Mouse (Mus musculus) liver, embryonic 14.5 days (tissue): ENCODE results near the gene Selenow. TPM values are rescaled to one million over a fixed set of nuclear protein-coding genes. Genes with fewer than 3 reads are reported as not detected.
A peak's percentile ranks its signal among the peaks of the same experiment; 100 is the strongest.

Source experiments
- ATAC-seq: fragments of 200-750 bp; cut with Nextera tagmentation; 2 replicates; pipeline ENCODE4 v1.8.0; 2017; ENCODE audit warnings: moderate number of reproducible peaks, mild to moderate bottlenecking, moderate library complexity; ENCODE audit not compliant: insufficient read depth
- DNase-seq, 3 experiments: peaks; one replicate each; pipeline ENCODE4 v3.0.0-alpha.2; 2012 to 2013; ENCODE audit warnings: low read depth in 3 of 3, low spot score in 3 of 3
- H3K27ac ChIP-seq: fragments of 300-500 bp; sonication (generic); 2 replicates; pipeline ENCODE4 v1.5.1; 2014; ENCODE audit warnings: moderate library complexity, mild to moderate bottlenecking, control low read depth, inconsistent platforms
- H3K27me3 ChIP-seq: fragments of 300-500 bp; sonication (generic); 2 replicates; pipeline ENCODE4 v1.6.1; 2014; ENCODE audit warnings: mild to moderate bottlenecking, low read length, moderate library complexity; ENCODE audit not compliant: control insufficient read depth, insufficient read depth
- H3K36me3 ChIP-seq: fragments of 300-500 bp; sonication (generic); replicated peaks from 2 replicates; pipeline ENCODE4 v1.6.1; 2014; ENCODE audit warnings: low read depth; ENCODE audit not compliant: control insufficient read depth, insufficient read depth
- H3K4me1 ChIP-seq, 2 experiments: fragments of 200-500 bp in 1 of 2; fragments of 300-500 bp in 1 of 2; sonication (generic) in 1 of 2; replicated peaks; 2 replicates each; pipeline ENCODE4 v1.6.1; 2012 to 2014; ENCODE audit warnings: antibody characterized with exemption in 1 of 2, inconsistent platforms in 1 of 2, low read length in 1 of 2; ENCODE audit not compliant: control insufficient read depth in 2 of 2, insufficient read depth in 2 of 2
- H3K4me2 ChIP-seq: fragments of 300-500 bp; sonication (generic); 2 replicates; pipeline ENCODE4 v1.6.1; 2014; ENCODE audit warnings: low read depth, mild to moderate bottlenecking, control low read depth, moderate library complexity
- H3K4me3 ChIP-seq, 2 experiments: fragments of 200-500 bp in 1 of 2; fragments of 300-500 bp in 1 of 2; sonication (generic) in 1 of 2; 2 replicates each; pipeline ENCODE4 v1.5.1; 2012 to 2014; ENCODE audit warnings: low read depth in 2 of 2, low read length in 2 of 2, mild to moderate bottlenecking in 2 of 2, control low read depth in 1 of 2, inconsistent platforms in 1 of 2, moderate library complexity in 1 of 2; ENCODE audit not compliant: insufficient read depth in 1 of 2
- H3K9ac ChIP-seq: fragments of 300-500 bp; sonication (generic); replicated peaks from 2 replicates; pipeline ENCODE4 v1.6.1; 2014; ENCODE audit warnings: mild to moderate bottlenecking, control low read depth, moderate library complexity
- H3K9me3 ChIP-seq: fragments of 300-500 bp; sonication (generic); 2 replicates; pipeline ENCODE4 v1.6.1; 2016; ENCODE audit warnings: low read length, mixed read lengths; ENCODE audit not compliant: control insufficient read depth
- CTCF ChIP-seq: IDR thresholded peaks from 2 replicates; pipeline ENCODE4 v1.5.1; 2016; ENCODE audit warnings: antibody characterized with exemption, low read depth, control low read depth
- EP300 ChIP-seq: IDR thresholded peaks from 2 replicates; pipeline ENCODE4 v1.6.1; 2016; ENCODE audit warnings: antibody characterized with exemption, low read depth
- WGBS: fragments of 180-500 bp; shearing (Covaris S2); extraction: QIAGEN DNeasy Blood & Tissue Kit; methylation state at CpG from one replicate; pipeline ENCODE4 v1.1.7; 2014; ENCODE audit not compliant: insufficient replicate concordance; 5-methylcytosine and 5-hydroxymethylcytosine counted together
- polyA plus RNA-seq, 2 experiments: library from polyadenylated mRNA; depleted of rRNA in 1 of 2; stranded (reverse) in 1 of 2; unstranded in 1 of 2; fragments of >200 nt; fragmentation: Nextera tagmentation in 1 of 2; extraction: Ambion mirVana in 1 of 2; gene quantifications; 2 replicates each; pipeline versions ENCODE4 v1.2.1 to v1.2.3; 2012 to 2014

Gene Selenow
- polyA plus RNA-seq, 2 experiments: 186 to 334 TPM

DNA sequence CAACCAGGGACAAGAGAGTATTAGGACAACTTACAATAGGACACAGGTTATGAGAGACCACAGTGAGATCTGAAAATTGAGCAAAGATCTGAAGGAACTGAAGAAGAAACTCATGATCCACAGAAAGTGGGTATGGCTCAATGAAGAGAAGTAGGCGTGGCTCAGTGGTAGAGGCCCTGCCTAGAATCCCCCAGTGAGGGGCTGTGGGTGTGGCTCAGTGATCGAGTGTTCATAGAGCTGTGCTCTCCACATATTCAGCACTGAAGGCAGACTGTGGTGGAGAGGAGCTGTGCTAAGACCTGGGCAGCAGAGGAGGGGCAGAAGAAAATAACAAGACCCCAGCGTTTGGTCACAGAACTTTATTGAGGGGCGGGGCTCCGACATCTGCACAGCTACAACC lies 15.3 kb upstream of the Selenow start:
- H3K36me3 ChIP-seq: peaks cover 58% of the 10 kb centered on the region
- ATAC-seq (no peak), DNase-seq (no peak)
- no peak overlapping the region for H3K27ac ChIP-seq
- no peak overlapping the region for H3K9ac ChIP-seq
- no peaks in the 10 kb centered on the region for H3K9me3 ChIP-seq
- TF ChIP-seq CTCF (no peak), EP300 (no peak)
- H3K27me3 ChIP-seq: no peaks in the 10 kb centered on the region
- no peaks in the 10 kb centered on the region for H3K4me1 ChIP-seq
- no peak overlapping the region for H3K4me3 ChIP-seq
- 65% methylated on average over 5 of the region's 5 CpGs for WGBS
- H3K4me2 ChIP-seq: no peak overlapping the region

DNA sequence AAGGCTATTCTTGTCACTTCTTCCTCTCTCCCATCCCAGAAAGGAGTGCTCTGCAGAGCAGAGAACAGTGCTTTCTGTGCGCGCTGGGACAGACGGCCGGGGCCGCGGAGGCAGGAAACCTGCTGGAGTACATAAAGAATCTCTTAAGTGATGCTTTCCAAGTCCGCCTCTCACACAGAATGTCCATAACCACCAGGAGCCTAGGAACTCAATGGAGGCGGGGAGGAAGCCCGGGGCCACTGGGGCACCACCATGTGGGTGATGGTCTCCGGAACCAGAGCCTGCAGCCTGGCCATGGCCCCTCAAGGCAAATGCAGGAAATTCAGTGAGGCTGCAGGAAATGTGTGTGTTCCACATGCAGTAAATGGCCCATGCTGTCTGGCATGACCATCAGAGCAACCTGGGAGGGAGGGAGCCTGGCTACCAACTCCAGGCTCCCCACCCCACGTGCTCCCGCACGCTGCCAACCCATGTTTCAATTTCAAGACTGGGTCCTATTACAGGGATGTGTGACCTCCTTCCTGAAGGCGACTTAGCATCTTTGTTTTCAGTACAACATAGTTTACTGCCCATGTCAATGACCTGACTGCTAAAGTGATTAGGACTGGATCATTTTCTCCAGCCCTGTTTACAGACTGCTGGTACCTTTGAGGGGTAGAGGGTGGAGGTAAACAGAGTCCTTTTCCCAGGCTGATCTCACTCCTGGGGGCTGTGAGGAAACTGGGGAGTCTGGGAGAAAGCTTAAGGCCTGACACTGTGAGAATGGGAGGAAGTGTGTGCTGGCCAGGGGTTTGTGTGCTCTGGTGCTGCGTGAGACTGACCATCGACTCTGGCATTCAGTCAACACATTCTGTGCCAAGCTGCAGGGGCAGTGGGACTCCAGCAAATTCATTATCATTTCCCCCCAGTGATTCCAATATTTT lies 11.5 kb upstream of the Selenow start:
- ATAC-seq: no peak
- no peak for DNase-seq

DNA sequence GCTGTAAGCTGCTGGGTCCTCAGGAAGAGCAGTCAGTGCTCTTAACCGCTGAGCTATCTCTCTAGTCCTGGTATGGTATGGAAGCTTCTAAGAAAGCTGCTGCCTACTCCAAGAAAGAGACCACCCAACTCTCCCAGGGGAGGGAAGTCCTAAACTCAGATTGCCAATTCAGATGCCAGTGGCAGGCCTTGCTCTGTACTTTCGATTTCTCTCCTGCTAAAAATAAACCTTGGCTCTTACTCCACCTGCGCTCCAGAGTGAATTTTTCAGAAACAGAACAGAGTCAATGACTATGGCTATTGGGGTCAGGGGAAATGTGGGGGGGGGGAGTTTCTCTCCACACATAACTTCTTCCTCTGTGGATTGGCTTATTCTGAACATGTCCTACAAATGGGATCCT lies 9.4 kb upstream of the Selenow start:
- no peaks in the 10 kb centered on the region for H3K27me3 ChIP-seq
- no peak overlapping the region for H3K9ac ChIP-seq
- H3K4me3 ChIP-seq: no peak overlapping the region
- peaks cover 0 to 4% of the 10 kb centered on the region in 2 experiments; a peak in 3 of 4 replicates for H3K4me1 ChIP-seq
- no peak overlapping the region for H3K27ac ChIP-seq
- 51% methylated on average over 3 of the region's 3 CpGs for WGBS
- ATAC-seq (no peak), DNase-seq (no peak)
- TF ChIP-seq EP300: no peak
- no peak for TF ChIP-seq CTCF
- H3K36me3 ChIP-seq: 0 out of 2 replicates have a peak, but pooled peaks cover 3% of the 10 kb centered on the region
- H3K4me2 ChIP-seq: no peak overlapping the region
- no peaks in the 10 kb centered on the region for H3K9me3 ChIP-seq

More for the DNA sequence above, 11.5 kb upstream of the Selenow start:
- Histone ChIP-seq H3K4me3 (no peak overlapping the region), H3K4me1 (peaks cover 0 to 4% of the 10 kb centered on the region in 2 experiments; a peak in 3 of 4 replicates), H3K9me3 (no peaks in the 10 kb centered on the region), H3K27ac (no peak overlapping the region), H3K4me2 (no peak overlapping the region), H3K27me3 (no peaks in the 10 kb centered on the region), H3K36me3 (peaks cover 21% of the 10 kb centered on the region), H3K9ac (no peak overlapping the region)
- WGBS: 25% methylated on average over 16 of the region's 16 CpGs
- no peak for TF ChIP-seq CTCF
- TF ChIP-seq EP300: no peak

DNA sequence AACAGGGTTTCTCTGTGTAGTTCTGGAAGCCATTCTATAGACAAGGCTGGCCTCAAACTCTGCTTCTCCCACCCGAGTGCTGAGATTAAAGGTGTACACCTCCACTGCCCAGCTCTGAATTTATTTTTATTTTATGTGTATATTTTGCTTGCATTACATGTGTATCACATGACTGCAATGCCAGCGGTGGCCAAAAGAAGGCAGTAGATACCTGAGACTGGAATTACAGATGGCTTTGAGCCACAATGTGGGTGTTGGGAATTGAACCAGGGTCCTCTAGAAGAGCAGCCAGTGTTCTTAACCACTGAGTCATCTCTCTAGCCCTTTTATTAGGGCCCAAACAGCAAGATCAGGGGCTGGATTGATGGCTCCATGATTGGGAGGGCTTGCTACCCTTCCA lies 8.3 kb upstream of the Selenow start:
- Histone ChIP-seq H3K27me3 (no peaks in the 10 kb centered on the region; the same call in 1 of the 2 replicates), H3K36me3 (no peaks in the 10 kb centered on the region), H3K4me2 (no peak overlapping the region), H3K4me3 (no peak overlapping the region), H3K9me3 (no peaks in the 10 kb centered on the region), H3K9ac (no peak overlapping the region), H3K4me1 (peaks cover 0 to 4% of the 10 kb centered on the region in 2 experiments; a peak in 3 of 4 replicates), H3K27ac (no peak overlapping the region)
- ATAC-seq (no peak), DNase-seq (no peak)
- peak; percentile 43; the same call in 1 of the 2 replicates for TF ChIP-seq CTCF
- TF ChIP-seq EP300: no peak
- WGBS: 42% methylated on average over 2 of the region's 2 CpGs

DNA sequence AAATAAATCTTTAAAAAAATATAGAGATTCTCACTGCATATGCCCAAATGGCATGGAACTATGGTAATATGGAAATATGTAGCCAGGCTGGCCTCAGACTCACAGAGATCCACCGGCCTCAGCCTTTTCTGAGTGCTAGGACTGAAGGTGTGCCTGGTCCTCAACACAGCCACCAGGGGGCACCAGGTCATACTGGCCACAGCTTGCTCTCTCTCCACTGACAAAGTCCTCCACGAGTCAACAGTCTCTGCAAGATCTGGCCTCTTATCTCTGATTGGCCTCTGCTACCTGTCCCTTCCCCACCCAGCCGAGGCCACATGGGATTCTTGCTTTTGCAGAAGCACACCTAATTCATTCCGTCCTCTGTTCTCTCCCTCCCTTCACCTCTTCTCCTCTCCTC lies 7.7 kb upstream of the Selenow start:
- H3K4me3 ChIP-seq: no peak overlapping the region
- DNase-seq: peak; percentile 38 to 61 (median 54)
- peaks cover 0 to 4% of the 10 kb centered on the region in 2 experiments; a peak in 3 of 4 replicates for H3K4me1 ChIP-seq
- TF ChIP-seq CTCF: peak; percentile 96
- TF ChIP-seq EP300: no peak
- no peak overlapping the region for H3K9ac ChIP-seq
- no peak overlapping the region for H3K4me2 ChIP-seq
- no peaks in the 10 kb centered on the region; the same call in 1 of the 2 replicates for H3K27me3 ChIP-seq
- no peaks in the 10 kb centered on the region for H3K36me3 ChIP-seq
- peak; percentile 84 for ATAC-seq
- no peak overlapping the region for H3K27ac ChIP-seq
- H3K9me3 ChIP-seq: no peaks in the 10 kb centered on the region
- 16% methylated on average over 4 of the region's 4 CpGs for WGBS
